Mouse (Mus musculus) right cerebral cortex, postnatal 10 days (tissue): ENCODE measurements at regions not wholly inside any gene's neighbourhood (a gene's known extent, or its start where the extent isn't known, plus 50 kb on each side); places are given as distances from the start of the nearest gene placed in this dataset.

Source experiments
- DNase-seq, 2 experiments: peaks; one replicate each; pipeline ENCODE4 v3.0.0; 2021; ENCODE audit warnings: low spot score in 2 of 2

DNA sequence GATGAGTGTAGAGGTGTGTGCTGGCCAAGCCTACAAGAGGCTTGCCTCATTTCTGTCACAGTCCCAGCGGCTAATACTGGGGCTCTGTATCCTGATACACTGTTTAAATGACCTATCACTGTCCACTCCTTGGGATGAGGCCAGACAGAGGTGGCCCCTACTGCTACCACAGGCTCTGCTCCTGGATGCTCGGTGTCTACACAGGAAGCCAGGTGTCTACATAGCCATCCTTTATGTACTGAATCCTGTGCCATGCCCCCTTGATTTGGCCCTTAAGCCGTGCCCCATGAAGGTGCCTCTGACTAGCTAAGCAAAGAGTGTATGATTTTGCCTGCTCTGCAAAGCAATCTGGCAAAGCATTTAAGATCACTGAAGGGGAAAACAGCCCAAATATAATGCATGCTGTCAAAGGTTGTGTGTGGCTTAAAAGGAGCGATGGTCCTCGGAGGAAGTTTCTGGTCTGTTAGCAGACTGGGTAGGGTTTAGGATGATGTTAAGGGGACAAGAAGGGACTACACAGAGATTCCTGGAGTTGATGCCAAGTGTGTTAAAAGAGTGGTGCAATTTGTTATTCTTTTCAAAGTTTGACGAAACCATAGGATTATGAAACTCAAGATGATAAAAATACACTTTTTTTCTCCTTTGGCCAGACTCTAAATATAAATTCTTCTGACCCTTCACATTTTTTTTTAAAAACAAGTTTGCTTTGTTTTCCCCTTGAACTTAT, 104.2 kb downstream of the E030025P04Rik start:
- DNase-seq: no peak

DNA sequence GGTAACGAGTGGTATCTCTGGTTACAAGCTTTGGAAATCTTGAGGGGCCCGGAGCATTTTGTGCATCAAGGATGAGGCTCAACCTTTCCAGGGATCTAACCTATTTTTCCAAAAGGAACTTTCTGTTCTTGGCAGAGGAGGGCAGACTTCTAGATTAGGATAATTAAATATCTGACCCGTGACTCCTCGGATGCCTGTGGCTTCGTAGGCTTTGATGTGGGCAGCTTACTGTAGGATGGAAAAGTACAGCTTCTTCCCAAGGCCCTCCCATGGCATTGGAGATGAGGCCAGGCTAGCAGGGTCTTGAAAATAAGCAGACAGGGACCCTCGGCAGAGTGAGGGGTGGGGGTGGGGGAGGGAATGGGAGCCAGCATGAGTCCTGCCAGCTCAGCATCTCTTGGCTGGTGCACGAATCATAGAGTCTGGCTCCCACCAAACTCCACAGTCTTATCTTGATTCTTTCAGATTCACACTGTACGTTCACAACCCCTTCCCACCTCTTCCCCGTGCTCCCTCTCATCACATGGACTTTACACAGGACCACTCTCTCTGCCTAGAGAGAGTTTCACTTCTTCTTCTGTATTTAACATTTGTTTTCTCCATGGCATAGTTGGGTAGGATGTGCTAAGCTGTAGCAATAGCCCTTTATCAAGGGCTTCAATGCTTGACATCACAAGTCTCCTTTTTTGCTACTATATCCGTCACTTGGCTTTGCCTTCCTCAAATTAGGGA, 104.9 kb downstream of the E030025P04Rik start:
- no peak for DNase-seq

DNA sequence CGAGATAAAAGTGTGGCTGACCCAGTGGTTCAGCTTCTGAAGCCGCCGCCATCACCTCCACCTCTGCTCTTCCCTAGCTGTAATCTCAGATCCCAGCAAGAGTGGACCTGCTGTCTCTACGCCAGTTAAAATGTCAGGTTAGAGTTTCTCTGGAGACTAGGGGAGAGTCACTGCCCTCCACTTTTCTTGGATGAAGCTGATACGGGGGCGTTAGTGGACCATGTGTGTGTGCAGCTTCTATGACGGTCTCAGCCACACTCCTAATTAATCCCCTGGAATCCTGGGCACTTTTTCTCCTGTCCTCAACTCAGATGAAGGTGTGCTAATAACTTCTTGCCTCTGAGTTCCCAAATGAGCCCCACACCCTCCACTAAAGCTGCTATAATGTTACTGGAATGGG, 106.0 kb downstream of the E030025P04Rik start:
- DNase-seq: no peak

GRCm38 (mm10) chr11:109034596-109034995, 109.6 kb downstream of the E030025P04Rik start:
- DNase-seq: no peak

GRCm38 (mm10) chr11:109034072-109034471, 110.1 kb downstream of the E030025P04Rik start:
- peak; percentile 46 to 50 for DNase-seq

DNA sequence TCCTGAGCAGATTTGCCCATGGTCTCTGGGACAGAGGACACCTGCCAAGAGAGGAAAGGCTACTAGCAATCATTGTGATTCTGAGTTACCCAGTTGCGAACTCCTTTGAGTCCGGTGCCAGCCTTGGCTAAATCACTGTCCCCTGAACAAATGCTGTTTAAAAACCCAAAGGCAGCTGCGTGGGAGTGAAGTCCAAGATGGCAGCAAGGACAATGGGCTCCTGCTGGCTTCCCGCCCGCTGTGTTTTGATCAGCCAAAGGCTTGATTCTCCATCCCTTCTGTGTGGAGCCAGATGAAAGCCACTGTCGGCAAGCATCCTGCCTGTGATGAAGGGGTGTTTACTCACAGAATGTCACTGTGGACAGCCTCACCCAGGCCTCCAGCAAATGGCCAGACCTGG, 111.4 kb downstream of the E030025P04Rik start:
- peak; percentile 93 for DNase-seq

- DNase-seq: peak; percentile 46 to 60
Measured at GRCm38 (mm10) chr11:109030486-109030885, 110.3 kb downstream of the Axin2 start.

DNA sequence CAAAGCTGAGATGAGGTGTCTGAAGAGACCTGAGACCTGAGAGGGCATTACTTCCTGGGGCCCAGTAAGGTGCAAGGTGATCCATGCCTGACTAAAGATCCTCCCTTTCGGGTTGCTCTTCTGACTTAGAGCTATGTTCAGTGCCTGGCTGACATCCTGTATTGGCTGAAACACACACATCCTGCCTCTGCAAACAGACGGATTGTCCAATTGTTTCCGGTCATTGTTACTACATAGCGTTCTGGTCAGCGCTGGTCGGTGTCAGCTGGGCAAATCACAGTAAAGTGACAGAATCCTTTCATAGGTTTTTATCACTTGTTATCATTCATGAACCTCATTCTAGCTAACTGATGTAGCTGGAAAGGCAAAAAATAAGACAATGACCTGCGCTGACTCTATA, 109.7 kb downstream of the Axin2 start:
- DNase-seq: no peak

GRCm38 (mm10) chr11:109014806-109015205, 94.7 kb downstream of the Axin2 start:
- no peak for DNase-seq

GRCm38 (mm10) chr11:109011161-109011560, 91.0 kb downstream of the Axin2 start:
- DNase-seq: no peak

DNA sequence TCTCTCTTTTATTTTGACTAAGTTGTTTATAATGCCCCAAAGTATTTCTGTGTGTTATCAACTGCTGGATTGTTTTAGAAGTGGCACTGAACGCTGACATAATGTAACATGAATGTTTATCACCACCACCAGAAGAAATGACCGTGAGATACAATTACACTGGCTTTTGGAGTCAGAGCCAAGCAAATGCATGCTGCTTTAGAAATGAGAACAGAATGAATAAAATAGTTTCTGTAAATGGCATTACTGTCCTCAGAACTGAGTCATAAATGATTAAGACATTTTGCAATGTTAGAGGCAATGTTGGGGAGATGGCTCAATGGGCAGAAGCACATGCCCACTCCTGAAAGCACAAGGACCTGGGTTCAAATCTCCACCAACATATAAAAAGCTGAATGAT, 88.7 kb downstream of the Axin2 start:
- DNase-seq: no peak

GRCm38 (mm10) chr11:109005681-109006080, 85.5 kb downstream of the Axin2 start:
- DNase-seq: no peak
